Mouse (Mus musculus): Measurements from ENCODE around the gene Scg2. TPM values are rescaled to one million over a fixed set of nuclear protein-coding genes. Genes with fewer than 3 reads are reported as not detected.

Scg2 gene
- polyA plus RNA-seq (2012; ENCODE audit: insufficient read depth, insufficient read length, missing spikeins) = not detected in 2 replicates

- H3K4me3 ChIP-seq (ENCODE audit: insufficient read depth, low read length) = no peak within 1 kb of the TSS
- TF ChIP-seq POLR2A (IDR thresholded peaks at IDR 0.05; ENCODE audit: borderline replicate concordance, low read depth, low read length) (no peak), CTCF (IDR thresholded peaks at IDR 0.05; ENCODE audit: low read depth, low read length) (no peak)
- H3K27ac ChIP-seq (ENCODE audit: insufficient read depth, low read depth, low read length) = no peak within 1 kb of the TSS
- no peaks in the 10 kb centered on the region for H3K4me1 ChIP-seq (ENCODE audit: control insufficient read depth, insufficient read depth, low read length)
These were observed at the start of gene Scg2 for GRCm38 (mm10) chr1:79439609-79440308. Gene Scg2 (minus strand): TSS chr1:79440120.

DNA sequence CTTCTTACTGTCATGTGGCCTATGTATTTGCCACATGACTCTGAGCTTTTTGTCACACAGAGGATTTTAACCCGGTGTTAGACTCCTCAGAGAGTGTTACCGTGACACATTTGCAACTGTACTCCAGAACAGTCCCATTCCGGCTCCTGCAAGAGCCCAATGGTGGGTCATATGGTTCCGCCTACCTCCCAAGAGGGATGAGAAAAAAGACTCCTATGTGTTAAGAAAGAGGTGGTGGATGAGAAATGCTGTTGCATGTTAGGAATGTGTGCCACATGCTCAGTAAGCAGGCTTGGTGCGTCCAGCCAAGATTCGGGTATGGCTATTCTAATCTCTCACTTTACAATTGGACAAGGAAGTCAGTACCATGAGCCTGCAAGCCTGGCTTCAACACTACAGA, 45.6 kb upstream of the Scg2 start:
- Histone ChIP-seq H3K4me3 (ENCODE audit: insufficient read depth, low read length) (no peak overlapping the region), H3K27ac (ENCODE audit: insufficient read depth, low read depth, low read length) (peak overlapping the region; percentile 56), H3K4me1 (ENCODE audit: control insufficient read depth, insufficient read depth, low read length) (peaks cover 10% of the 10 kb centered on the region)
- TF ChIP-seq CTCF (IDR thresholded peaks at IDR 0.05; ENCODE audit: low read depth, low read length) (no peak), POLR2A (IDR thresholded peaks at IDR 0.05; ENCODE audit: borderline replicate concordance, low read depth, low read length) (no peak)

- Histone ChIP-seq H3K4me3 (ENCODE audit: insufficient read depth, low read length) (no peak overlapping the region), H3K4me1 (ENCODE audit: control insufficient read depth, insufficient read depth, low read length) (no peaks in the 10 kb centered on the region), H3K27ac (ENCODE audit: insufficient read depth, low read depth, low read length) (no peak overlapping the region)
- TF ChIP-seq POLR2A (IDR thresholded peaks at IDR 0.05; ENCODE audit: borderline replicate concordance, low read depth, low read length) = no peak
- no peak for TF ChIP-seq CTCF (IDR thresholded peaks at IDR 0.05; ENCODE audit: low read depth, low read length)
These were observed 30.9 kb upstream of the Scg2 start for GRCm38 (mm10) chr1:79470856-79471255.

DNA sequence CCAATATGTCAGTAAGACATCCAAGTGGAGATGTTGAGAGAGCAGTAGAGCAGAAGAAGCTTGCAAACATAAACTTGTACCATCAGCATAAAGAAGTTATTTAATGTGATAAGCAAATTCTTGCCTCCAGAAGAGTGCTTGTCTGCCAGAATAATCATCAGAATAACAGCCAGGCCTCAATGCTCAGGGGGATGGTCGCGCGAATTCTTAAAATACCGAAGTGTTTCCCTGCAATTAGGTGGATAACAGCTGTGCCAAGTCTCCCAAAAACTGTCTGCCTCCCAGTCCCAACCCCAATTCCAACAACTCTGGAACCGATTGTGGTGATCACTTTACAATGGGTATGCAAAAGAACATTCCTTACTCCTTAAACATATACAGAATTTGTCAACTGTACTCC, 30.0 kb upstream of the Scg2 start:
- TF ChIP-seq POLR2A (IDR thresholded peaks at IDR 0.05; ENCODE audit: borderline replicate concordance, low read depth, low read length) (no peak), CTCF (IDR thresholded peaks at IDR 0.05; ENCODE audit: low read depth, low read length) (no peak)

DNA sequence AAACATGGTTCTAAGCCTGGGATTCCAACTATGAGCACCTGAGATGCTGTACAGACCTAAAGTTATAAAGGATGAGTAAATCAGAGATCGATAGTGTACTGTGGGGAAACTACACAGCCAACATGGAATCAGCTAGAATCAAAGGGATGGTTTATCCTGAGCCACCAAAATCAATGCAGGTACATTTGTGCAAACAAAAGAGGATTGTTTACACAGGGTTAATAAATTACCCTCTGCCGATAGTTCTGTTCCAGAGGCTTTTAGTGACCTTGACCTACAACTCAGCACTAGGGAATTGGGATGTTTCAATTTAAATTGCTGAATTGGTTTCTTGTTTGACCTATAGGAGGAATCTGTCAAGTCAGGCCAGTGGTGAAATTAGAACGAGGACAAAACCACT, 26.7 kb upstream of the Scg2 start:
- Histone ChIP-seq H3K27ac (ENCODE audit: insufficient read depth, low read depth, low read length) (no peak overlapping the region), H3K4me3 (ENCODE audit: insufficient read depth, low read length) (no peak overlapping the region), H3K4me1 (ENCODE audit: control insufficient read depth, insufficient read depth, low read length) (no peaks in the 10 kb centered on the region)
- TF ChIP-seq POLR2A (IDR thresholded peaks at IDR 0.05; ENCODE audit: borderline replicate concordance, low read depth, low read length) (no peak), CTCF (IDR thresholded peaks at IDR 0.05; ENCODE audit: low read depth, low read length) (no peak)

More for the DNA sequence above, 30.0 kb upstream of the Scg2 start:
- no peak overlapping the region for H3K27ac ChIP-seq (ENCODE audit: insufficient read depth, low read depth, low read length)
- no peaks in the 10 kb centered on the region for H3K4me1 ChIP-seq (ENCODE audit: control insufficient read depth, insufficient read depth, low read length)
- H3K4me3 ChIP-seq (ENCODE audit: insufficient read depth, low read length) = no peak overlapping the region

DNA sequence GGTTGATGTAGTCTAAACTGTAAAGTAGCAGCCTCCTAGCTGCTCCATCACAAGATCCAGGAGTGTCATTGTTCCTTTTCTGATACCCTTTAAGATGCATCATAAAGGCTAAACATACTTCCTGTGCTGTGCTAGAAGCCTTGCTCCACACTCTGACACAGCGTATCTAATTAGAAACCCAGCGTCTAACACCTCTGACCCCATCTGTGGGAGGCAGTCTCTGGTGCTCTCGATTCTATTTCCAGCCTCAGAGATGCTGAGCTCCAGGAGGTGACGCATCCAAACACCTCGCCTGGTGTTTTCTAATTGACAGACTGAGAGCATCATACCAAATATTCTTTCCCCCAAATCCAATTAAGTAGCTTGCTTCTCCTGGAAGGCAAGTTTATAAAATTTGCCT, 18.6 kb upstream of the Scg2 start:
- no peaks in the 10 kb centered on the region for H3K4me1 ChIP-seq (ENCODE audit: control insufficient read depth, insufficient read depth, low read length)
- H3K4me3 ChIP-seq (ENCODE audit: insufficient read depth, low read length) = no peak overlapping the region
- no peak for TF ChIP-seq CTCF (IDR thresholded peaks at IDR 0.05; ENCODE audit: low read depth, low read length)
- TF ChIP-seq POLR2A (IDR thresholded peaks at IDR 0.05; ENCODE audit: borderline replicate concordance, low read depth, low read length) = no peak
- H3K27ac ChIP-seq (ENCODE audit: insufficient read depth, low read depth, low read length) = no peak overlapping the region

DNA sequence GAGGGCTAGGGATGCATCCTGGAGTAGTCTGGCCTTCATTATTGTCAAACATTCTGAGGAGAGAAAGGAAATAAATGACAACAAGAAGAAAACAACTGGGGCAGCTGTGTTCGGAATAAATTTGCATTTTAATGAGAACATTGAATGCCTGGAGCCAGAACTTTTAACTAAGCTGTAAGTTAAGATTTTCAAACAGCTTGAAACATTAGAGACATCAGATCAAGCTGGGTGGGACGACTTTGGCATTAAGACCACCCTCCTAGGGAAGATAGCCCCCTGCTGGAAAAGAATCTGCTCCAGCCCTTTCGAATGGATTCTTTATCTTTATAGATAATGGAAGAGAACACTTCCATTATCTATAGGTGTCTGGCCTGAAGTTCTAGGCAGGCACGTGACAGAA, 14.2 kb upstream of the Scg2 start:
- TF ChIP-seq CTCF (IDR thresholded peaks at IDR 0.05; ENCODE audit: low read depth, low read length) = no peak
- no peak for TF ChIP-seq POLR2A (IDR thresholded peaks at IDR 0.05; ENCODE audit: borderline replicate concordance, low read depth, low read length)
- H3K4me3 ChIP-seq (ENCODE audit: insufficient read depth, low read length) = no peak overlapping the region

GRCm38 (mm10) chr1:79452339-79452738, 12.4 kb upstream of the Scg2 start:
- H3K27ac ChIP-seq (ENCODE audit: insufficient read depth, low read depth, low read length) = no peak overlapping the region
- peaks cover 16% of the 10 kb centered on the region for H3K4me1 ChIP-seq (ENCODE audit: control insufficient read depth, insufficient read depth, low read length)
- no peak for TF ChIP-seq POLR2A (IDR thresholded peaks at IDR 0.05; ENCODE audit: borderline replicate concordance, low read depth, low read length)
- no peak for TF ChIP-seq CTCF (IDR thresholded peaks at IDR 0.05; ENCODE audit: low read depth, low read length)
- no peak overlapping the region for H3K4me3 ChIP-seq (ENCODE audit: insufficient read depth, low read length)

More for the DNA sequence above, 14.2 kb upstream of the Scg2 start:
- H3K4me1 ChIP-seq (ENCODE audit: control insufficient read depth, insufficient read depth, low read length) = peaks cover 14% of the 10 kb centered on the region
- H3K27ac ChIP-seq (ENCODE audit: insufficient read depth, low read depth, low read length) = no peak overlapping the region

- Histone ChIP-seq H3K4me3 (ENCODE audit: insufficient read depth, low read length) (no peak overlapping the region), H3K27ac (ENCODE audit: insufficient read depth, low read depth, low read length) (no peak overlapping the region), H3K4me1 (ENCODE audit: control insufficient read depth, insufficient read depth, low read length) (peaks cover 21% of the 10 kb centered on the region)
- no peak for TF ChIP-seq POLR2A (IDR thresholded peaks at IDR 0.05; ENCODE audit: borderline replicate concordance, low read depth, low read length)
- no peak for TF ChIP-seq CTCF (IDR thresholded peaks at IDR 0.05; ENCODE audit: low read depth, low read length)
These were observed 10.6 kb upstream of the Scg2 start for GRCm38 (mm10) chr1:79450343-79451021.

DNA sequence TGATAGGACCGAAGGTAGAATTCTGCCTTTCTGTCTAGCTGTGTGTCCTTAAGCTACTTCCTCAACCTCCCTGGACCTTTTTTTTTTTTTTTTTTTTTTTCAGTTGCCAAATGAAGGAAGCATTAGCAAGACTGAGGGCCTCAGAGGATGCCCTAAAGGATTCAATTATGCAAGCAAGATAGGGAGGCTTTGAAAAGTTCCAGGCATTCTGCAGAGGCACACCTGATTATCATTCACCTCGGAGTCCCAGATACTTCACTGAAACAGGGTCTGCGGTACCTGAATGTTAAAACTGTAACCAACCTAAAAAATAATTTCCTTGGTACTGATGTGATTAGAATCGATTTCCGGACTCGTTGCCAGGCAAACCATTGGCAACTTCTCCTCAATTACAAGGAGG, 10.0 kb upstream of the Scg2 start:
- Histone ChIP-seq H3K27ac (ENCODE audit: insufficient read depth, low read depth, low read length) (no peak overlapping the region), H3K4me3 (ENCODE audit: insufficient read depth, low read length) (no peak overlapping the region), H3K4me1 (ENCODE audit: control insufficient read depth, insufficient read depth, low read length) (peaks cover 21% of the 10 kb centered on the region)
- TF ChIP-seq CTCF (IDR thresholded peaks at IDR 0.05; ENCODE audit: low read depth, low read length) (no peak), POLR2A (IDR thresholded peaks at IDR 0.05; ENCODE audit: borderline replicate concordance, low read depth, low read length) (no peak)
